Mouse (Mus musculus) forebrain, embryonic 13.5 days (tissue): ENCODE measurements around the gene Bmpr1b. TPM values are rescaled to one million over a fixed set of nuclear protein-coding genes. Genes with fewer than 3 reads are reported as not detected.

ENCODE experiments used
- ATAC-seq: fragments of 200-750 bp; cut with Nextera tagmentation; 2 replicates; pipeline ENCODE4 v1.8.0; 2017
- H3K27ac ChIP-seq: fragments of 300-500 bp; sonication (generic); 2 replicates; pipeline ENCODE4 v1.5.1; 2015; ENCODE audit warnings: inconsistent platforms, mild to moderate bottlenecking, moderate library complexity
- H3K27me3 ChIP-seq: fragments of 300-500 bp; sonication (generic); 2 replicates; pipeline ENCODE4 v1.6.1; 2015; ENCODE audit warnings: mild to moderate bottlenecking, inconsistent platforms
- H3K36me3 ChIP-seq: fragments of 300-500 bp; sonication (generic); 2 replicates; pipeline ENCODE4 v1.6.1; 2015; ENCODE audit warnings: mild to moderate bottlenecking, inconsistent platforms; ENCODE audit not compliant: poor library complexity, severe bottlenecking
- H3K4me1 ChIP-seq: fragments of 300-500 bp; sonication (generic); 2 replicates; pipeline ENCODE4 v1.6.1; 2015; ENCODE audit warnings: inconsistent platforms
- H3K4me2 ChIP-seq: fragments of 300-500 bp; sonication (generic); 2 replicates; pipeline ENCODE4 v1.6.1; 2015; ENCODE audit warnings: inconsistent platforms, mild to moderate bottlenecking, moderate library complexity
- H3K4me3 ChIP-seq: fragments of 300-500 bp; sonication (generic); 2 replicates; pipeline ENCODE4 v1.5.1; 2015; ENCODE audit warnings: mild to moderate bottlenecking, inconsistent platforms
- H3K9ac ChIP-seq: fragments of 300-500 bp; sonication (generic); 2 replicates; pipeline ENCODE4 v1.6.1; 2015; ENCODE audit warnings: mild to moderate bottlenecking, inconsistent platforms
- H3K9me3 ChIP-seq: fragments of 300-500 bp; sonication (generic); replicated peaks from 2 replicates; pipeline ENCODE4 v1.6.1; 2016; ENCODE audit warnings: inconsistent platforms
- WGBS: fragments of 180-500 bp; shearing (Covaris S2); methylation state at CpG from one replicate; pipeline ENCODE4 v1.1.7; 2015; 5-methylcytosine and 5-hydroxymethylcytosine counted together
- polyA plus RNA-seq: library from polyadenylated mRNA; unstranded; fragments of >200 nt; fragmentation: Nextera tagmentation; extraction: Ambion mirVana; gene quantifications from 2 replicates; pipeline ENCODE4 v1.2.1, GENCODE M21; 2015

The Bmpr1b gene
- polyA plus RNA-seq, 1 experiment from 2014 or later = 5.5 TPM

- no peak overlapping the region for H3K4me3 ChIP-seq
- no peaks in the 10 kb centered on the region for H3K9me3 ChIP-seq
- no peak overlapping the region for H3K4me2 ChIP-seq
- H3K27ac ChIP-seq = no peak overlapping the region
- no peak overlapping the region for H3K9ac ChIP-seq
- peaks cover 7% of the 10 kb centered on the region; the same call in 1 of the 2 replicates for H3K4me1 ChIP-seq
- peak; percentile 49; the same call in 1 of the 2 replicates for ATAC-seq
- H3K27me3 ChIP-seq = no peaks in the 10 kb centered on the region
- H3K36me3 ChIP-seq = no peaks in the 10 kb centered on the region
- 44% methylated on average over 1 of the region's 1 CpGs for WGBS
Measured at GRCm38 (mm10) chr3:141797789-141798188, 371.4 kb downstream of the Bmpr1b start.

GRCm38 (mm10) chr3:141797372-141797771 lies 371.9 kb downstream of the Bmpr1b start:
- peaks cover 7% of the 10 kb centered on the region; the same call in 1 of the 2 replicates for H3K4me1 ChIP-seq
- H3K36me3 ChIP-seq = no peaks in the 10 kb centered on the region
- no peaks in the 10 kb centered on the region for H3K9me3 ChIP-seq
- H3K4me2 ChIP-seq = no peak overlapping the region
- no peak overlapping the region for H3K27ac ChIP-seq
- no peaks in the 10 kb centered on the region for H3K27me3 ChIP-seq
- H3K9ac ChIP-seq = no peak overlapping the region
- ATAC-seq = no peak
- H3K4me3 ChIP-seq = no peak overlapping the region

- Histone ChIP-seq H3K27ac (peak overlapping the region; percentile 35), H3K9ac (no peak overlapping the region), H3K4me1 (peaks cover 7% of the 10 kb centered on the region; the same call in 1 of the 2 replicates), H3K27me3 (no peaks in the 10 kb centered on the region), H3K4me2 (no peak overlapping the region), H3K9me3 (no peaks in the 10 kb centered on the region), H3K4me3 (no peak overlapping the region), H3K36me3 (no peaks in the 10 kb centered on the region)
- ATAC-seq = peak; percentile 62; the same call in 1 of the 2 replicates
- WGBS = 66% methylated on average over 3 of the region's 3 CpGs
Measured at GRCm38 (mm10) chr3:141794371-141794770, 374.9 kb downstream of the Bmpr1b start.

GRCm38 (mm10) chr3:141793755-141794154 lies 375.5 kb downstream of the Bmpr1b start:
- Histone ChIP-seq H3K9ac (no peak overlapping the region), H3K4me1 (peaks cover 7% of the 10 kb centered on the region; the same call in 1 of the 2 replicates), H3K27ac (no peak overlapping the region), H3K4me2 (no peak overlapping the region), H3K9me3 (no peaks in the 10 kb centered on the region), H3K4me3 (no peak overlapping the region), H3K36me3 (no peaks in the 10 kb centered on the region), H3K27me3 (no peaks in the 10 kb centered on the region)
- 83% methylated on average over 2 of the region's 2 CpGs for WGBS
- ATAC-seq = no peak

GRCm38 (mm10) chr3:141792106-141792505 lies 377.1 kb downstream of the Bmpr1b start:
- Histone ChIP-seq H3K4me1 (peaks cover 9% of the 10 kb centered on the region), H3K4me3 (no peak overlapping the region), H3K9me3 (no peaks in the 10 kb centered on the region), H3K27me3 (no peaks in the 10 kb centered on the region), H3K4me2 (no peak overlapping the region), H3K27ac (no peak overlapping the region), H3K9ac (no peak overlapping the region), H3K36me3 (no peaks in the 10 kb centered on the region)
- ATAC-seq = no peak
- 80% methylated on average over 1 of the region's 1 CpGs for whole genome bisulfite sequencing

GRCm38 (mm10) chr3:141791026-141791780 lies 378.0 kb downstream of the Bmpr1b start:
- WGBS = 86% methylated on average over 8 of the region's 8 CpGs
- H3K9me3 ChIP-seq = no peaks in the 10 kb centered on the region
- ATAC-seq = no peak

More at GRCm38 (mm10) chr3:141791026-141791780, 378.0 kb downstream of the Bmpr1b start:
- no peak overlapping the region for H3K4me2 ChIP-seq
- H3K27ac ChIP-seq = no peak overlapping the region
- no peak overlapping the region for H3K9ac ChIP-seq
- H3K4me1 ChIP-seq = peaks cover 14% of the 10 kb centered on the region
- no peak overlapping the region for H3K4me3 ChIP-seq
- no peaks in the 10 kb centered on the region for H3K36me3 ChIP-seq
- no peaks in the 10 kb centered on the region for H3K27me3 ChIP-seq

Other genes with a start within 250 kb of the Bmpr1b start
- gene Pdlim5, start 226.3 kb upstream of the Bmpr1b start, polyA plus RNA-seq = 8.7 and 10.7 TPM in 2 replicates